Mouse (Mus musculus) gastrocnemius, postnatal 36 days (tissue): ENCODE measurements at regions not wholly inside any gene's neighbourhood (a gene's known extent, or its start where the extent isn't known, plus 50 kb on each side); places are given as distances from the start of the nearest gene placed in this dataset.
"Not testable (repeated sequence)": the region's sequence is repeated elsewhere in the genome, so short reads cannot be mapped to it uniquely, and the experiment has no call there.

ENCODE experiments used
- DNase-seq, 2 experiments: peaks; one replicate each; pipeline ENCODE4 v3.0.0; 2022
- intact Hi-C: fragments of 180-260 bp; cut with DNase I; formaldehyde crosslinking; loops from one replicate; pipeline ENCODE4 v1.15.1; 2025

DNA sequence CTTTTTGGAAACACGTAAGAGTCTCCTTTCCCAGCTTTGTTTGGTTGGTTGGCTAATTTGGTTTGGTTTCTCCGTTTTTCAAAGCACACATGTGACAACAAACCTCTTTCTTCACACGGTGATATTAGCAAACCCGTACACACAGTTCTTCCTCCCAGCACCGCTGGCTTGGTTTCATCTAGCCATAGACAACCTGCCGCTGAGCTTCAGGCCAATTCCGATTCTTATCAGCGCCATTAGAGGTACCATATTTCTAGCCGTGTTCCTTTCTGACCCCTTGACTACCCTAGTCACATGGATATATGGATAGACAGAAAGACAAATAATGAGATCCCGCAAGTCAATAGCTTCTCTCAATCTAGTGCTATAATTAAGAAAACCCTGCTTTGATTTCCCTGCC, 129.2 kb upstream of the Arid1b start:
- DNase-seq = no peak
- intact Hi-C loops = no loop called here

DNA sequence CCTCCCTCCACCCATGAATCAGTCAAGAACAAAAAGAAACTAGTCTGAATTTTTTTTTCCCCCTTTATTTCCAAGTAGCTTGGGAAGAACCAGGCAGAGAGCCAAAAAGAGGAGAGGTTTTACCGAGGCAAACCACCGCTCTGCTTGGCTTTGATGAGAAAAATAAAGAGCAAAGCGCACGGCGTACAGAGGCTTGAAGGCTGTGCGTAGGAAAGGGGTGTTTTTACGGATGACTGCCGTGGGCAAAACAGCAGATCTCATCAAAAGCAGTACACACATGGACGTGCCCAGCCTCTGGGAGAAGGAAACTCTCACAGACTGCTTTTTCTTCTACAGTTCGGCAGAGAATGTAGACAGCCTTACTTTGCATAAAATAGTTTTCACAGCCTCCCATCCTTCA, 128.5 kb upstream of the Arid1b start:
- intact Hi-C loops = no loop called here
- no peak for DNase-seq

DNA sequence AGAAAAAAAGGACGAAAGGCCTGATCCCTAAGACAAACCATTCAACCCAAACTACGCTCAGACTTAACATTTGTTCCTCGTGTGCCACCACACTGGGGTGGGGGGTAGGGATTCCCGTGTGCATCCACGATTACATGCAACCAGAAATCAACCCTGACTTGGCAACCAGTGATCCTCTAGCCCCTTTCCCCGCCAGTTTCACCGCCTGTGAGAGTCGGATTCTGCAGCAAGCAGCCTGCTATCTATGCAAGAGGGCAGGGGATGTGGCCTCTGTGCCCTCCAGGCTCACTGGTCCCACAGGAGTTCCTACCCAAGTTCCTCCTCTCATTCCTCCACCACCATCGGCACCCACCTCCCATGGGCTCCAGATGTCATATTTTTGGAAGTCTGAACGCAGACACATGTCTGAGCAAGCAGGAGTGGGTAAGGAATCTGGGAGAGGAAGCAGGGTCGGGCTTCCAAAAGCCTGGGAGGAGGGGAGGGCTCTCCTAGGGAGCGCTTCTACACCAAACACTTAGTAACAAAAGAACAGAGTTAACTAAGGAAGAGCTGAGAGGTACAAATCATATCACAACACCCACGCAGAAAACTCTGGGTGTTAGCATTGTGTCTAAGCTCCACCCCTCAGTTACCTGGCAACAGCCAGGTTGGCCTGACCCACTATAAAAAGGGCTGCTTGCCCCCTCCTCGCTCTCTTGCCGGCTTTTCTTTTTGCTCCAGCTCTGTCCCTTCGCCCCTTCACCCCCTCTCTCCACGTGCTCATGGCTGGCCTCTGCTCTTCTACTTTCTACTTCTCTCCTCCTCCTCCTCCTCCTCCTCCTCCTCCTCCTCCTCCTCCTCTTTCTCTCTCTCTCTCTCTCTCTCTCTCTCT, 127.9 kb upstream of the Arid1b start:
- intact Hi-C loops = no loop called here

DNA sequence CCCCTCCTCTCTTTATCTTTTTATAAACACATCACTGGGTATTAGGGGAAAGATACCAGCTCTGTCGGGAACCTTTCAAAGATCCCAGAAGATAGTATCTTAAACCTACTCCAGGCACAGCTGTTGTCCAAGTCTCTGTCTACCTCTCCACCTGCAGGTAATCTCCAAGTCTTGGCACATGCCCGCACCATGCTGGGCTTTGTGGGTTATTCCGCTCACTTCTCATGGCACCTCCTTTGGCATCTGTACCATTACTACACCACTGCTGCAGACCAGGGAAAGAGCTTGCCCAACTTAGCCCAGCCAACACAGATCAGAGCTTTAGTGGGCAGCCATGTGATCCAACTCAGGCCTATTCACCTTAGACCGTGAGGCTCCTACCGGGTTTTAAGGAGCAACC, 127.0 kb upstream of the Arid1b start:
- intact Hi-C loops = no loop called here
- DNase-seq = no peak

More for the DNA sequence above, 127.9 kb upstream of the Arid1b start:
- no peak for DNase-seq

DNA sequence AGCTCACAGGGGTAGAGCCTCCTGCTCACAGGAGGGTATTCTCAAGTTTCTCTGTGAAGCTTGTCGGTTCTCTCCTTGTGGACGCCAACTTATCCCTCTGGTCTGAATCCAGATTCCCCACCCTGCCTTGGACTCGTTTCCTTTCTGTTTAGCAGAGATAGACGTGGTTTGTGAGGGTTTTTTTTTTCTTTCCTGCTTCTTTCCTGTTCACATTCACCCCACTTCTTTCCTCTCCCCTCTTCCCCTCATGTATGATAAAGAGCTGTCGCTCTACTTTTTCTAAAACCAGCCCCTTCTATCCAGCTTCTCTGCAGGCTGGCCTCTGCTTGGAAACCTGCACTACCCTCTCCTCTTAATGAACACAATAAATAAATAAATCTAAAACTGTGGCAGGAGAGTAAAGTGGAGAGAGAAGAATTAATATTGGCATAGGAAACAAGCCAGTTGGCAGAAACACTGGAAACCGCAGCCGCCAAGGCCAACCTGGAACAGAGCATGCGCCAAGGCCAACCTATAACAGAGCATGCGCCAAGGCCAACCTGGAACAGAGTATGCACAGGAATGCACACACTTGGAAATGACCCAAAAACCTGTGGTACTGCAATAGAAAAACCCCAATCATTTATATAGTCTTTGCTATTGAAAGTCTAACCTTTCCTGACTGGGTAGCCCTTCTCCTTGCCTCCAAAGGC, 126.2 kb upstream of the Arid1b start:
- peak in 1 of 2 experiments; percentile 24 for DNase-seq
- intact Hi-C loops = no loop called here

DNA sequence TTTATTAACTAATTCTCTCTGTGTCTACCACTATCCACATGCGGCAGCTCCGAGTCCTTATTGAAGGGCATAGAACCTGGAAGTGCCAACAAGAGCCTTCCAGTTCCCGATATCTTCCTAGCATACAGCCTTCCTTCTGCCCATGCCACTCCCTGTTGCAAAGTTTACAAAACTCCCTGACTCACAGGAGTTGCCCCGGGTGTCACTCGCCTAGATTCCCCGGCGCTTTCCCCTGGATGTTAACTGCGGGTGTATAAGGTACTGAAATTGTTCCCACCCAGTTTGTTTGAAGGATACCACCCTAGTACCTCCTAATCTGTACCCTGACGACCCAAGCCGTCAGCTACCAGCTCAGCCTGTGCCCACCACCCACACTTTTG, 125.7 kb upstream of the Arid1b start:
- intact Hi-C loops = no loop called here
- no peak for DNase-seq

DNA sequence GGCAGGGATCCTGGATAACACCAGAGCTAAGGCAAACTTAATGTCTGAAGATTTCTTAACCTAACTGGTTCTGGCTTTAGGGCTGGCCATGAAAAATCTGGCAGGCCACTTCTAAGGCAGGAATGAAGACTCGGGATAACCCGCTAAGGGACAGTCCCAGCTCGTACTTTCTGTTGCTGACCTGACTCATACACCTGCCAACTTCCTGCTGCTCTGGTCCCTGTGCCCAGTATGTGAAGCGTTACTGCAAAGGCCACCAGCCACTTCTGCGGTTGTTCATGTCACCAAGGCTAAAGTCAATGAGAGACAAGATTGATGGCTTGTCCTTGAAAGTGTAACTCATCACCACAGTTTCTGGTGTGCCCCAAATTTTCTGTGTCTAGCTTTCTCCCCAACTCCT, 125.3 kb upstream of the Arid1b start:
- intact Hi-C loops = no loop called here
- no peak for DNase-seq

DNA sequence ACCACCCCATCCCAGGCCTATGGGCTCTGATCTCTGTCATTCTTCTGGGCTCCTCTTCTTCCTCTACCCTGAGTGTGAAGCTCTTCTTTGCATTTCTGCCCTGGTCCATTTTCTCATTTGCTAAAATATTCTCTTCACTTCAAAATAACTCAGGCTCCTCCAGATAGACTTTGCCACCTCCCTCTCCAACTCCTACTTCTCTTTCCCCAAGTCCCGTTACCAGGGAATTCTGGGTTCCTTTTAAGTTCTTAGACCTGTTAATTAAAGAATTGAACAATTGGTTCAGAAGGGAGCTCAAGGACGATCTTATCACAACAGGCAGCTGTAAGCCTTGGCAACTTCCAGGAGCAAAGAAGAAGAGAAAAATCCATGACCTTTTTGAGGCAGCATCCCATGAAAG, 122.9 kb upstream of the Arid1b start:
- no peak for DNase-seq
- intact Hi-C loops = no loop called here

DNA sequence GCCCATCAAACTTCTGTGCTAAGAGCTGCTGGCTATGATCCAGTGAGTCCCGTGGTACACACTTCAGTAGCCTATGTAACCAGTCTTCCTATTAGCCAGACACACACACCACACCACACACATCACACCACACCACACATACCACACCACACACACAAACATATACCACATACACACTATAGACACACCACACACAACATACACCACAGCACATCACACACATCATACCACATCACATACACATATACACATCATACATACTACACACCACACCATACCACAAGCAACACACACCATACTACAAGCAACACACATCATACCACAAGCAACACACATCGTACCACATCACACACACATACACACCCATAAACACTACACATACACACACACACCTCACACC, 119.7 kb upstream of the Arid1b start:
- intact Hi-C loops = no loop called here
- no peak for DNase-seq

DNA sequence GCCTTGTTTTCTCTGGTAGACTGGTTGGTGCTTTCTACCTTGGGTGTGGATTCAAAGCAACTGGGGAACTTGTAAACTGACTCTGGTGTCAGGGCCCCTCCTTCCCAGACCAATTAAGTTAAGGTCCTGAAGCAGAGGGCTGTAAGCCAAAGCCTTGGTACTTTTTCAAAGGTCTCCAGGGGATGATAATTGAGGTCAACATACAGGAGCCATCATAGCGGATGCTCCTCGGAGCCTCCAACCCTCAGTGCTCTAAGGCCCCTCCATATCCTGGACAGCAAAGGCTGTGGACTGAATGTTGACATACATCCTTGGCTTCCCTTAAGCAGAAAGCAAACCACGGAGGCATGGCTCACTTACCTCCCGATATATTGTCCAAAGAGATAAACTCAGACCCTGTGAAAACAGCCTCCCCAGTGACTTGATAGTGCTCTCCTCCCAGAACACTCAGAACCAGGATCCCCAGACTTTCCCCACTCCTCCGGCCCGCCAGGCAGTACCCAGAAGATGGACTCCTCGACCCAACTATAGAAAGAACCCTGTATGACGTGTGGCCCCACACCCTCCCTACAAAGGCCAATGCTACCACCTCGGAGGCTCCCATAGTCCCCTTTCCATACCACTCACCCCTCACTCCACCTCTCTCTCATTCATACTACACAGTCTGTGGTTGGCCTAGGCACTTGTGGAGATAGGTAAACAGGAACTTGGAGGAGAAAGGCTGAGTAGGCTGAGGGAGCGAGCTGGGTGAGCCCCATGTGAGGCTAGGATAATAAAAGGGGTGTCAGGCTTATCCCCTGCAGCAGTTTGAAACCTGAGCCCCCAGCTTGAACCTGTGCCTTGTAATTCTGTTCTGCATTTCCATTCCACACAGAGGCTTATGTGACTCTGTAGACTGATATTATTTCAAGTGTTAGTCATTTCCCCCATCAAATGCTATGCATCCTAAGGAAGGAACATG, 118.8 kb upstream of the Arid1b start:
- DNase-seq = no peak
- intact Hi-C loops = no loop called here

DNA sequence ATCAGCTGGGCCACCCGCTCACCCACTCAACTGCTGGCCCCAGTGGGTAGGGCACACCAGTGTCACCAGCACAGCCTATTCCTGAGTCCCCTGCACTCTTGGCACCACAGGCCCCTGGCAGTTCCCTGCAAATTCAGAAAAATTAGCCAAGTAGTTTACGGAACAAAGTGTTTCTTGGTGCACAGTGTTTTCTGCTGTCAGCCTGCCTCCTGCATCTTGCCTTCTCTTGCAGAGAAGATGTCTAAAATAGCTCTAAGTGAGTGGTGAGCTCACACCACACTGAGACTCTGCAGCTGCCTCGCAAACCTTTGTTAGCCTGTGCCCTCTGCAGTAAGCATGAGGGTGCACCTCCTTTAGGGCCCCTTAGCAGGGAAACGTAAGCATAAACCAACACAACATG, 117.7 kb upstream of the Arid1b start:
- DNase-seq = no peak
- intact Hi-C loops = no loop called here

DNA sequence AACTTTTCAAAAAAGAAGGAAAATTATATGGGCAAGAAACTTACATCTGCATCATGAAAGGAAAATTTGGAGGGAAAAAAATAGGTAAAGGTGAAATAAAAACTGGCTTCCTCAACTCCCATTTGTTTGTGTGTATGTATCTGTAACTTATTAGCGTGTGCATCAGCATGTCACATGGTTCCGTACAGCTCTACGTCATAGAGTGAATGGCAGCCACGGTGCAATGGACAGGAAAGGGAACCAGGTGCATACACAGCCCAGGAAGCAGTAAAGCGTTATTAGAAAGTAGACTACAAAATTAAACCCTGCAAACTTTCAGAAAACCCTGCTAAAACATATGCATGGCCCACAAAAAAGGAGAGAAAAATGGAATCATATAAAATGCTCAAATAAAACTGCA, 112.7 kb upstream of the Arid1b start:
- DNase-seq = no peak
- intact Hi-C loops = no loop called here

DNA sequence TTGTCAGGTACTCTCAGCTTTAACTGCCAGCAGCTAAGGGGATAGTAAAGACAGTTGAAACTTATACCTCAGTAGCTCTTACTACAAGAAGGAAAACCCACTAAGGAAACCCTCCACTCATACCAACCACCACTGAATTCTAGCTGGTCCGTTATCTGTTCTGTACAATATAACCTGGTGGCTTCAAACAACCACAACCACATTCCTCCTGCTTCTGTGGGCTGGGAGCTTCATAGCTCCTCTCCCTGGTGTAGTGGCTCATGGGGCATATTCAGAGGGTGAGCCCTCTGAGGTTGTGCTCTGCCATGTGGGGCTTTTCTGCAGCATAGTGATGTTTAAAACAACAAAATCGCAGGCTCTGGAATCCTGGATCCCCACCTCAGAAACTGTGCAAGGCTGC, 110.0 kb upstream of the Arid1b start:
- intact Hi-C loops = no loop called here
- no peak for DNase-seq

DNA sequence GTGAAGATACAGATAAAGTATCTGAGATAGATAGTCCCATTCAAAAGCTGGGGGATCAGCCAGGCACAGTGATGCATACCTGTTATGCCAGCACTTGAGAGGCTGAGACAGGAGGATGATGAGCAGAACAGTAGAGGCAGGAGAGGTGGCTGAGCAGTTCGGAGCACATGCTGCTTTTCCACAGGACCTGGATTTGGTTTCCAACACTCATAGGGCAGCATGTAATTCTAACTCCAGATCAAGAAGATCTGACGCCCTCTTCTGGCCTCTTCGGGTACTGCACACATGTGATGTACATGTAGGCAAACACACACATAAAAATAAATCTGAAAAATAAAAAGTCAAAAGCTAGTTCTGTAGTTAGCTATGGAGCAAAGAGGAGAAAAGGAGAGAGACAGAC, 109.4 kb upstream of the Arid1b start:
- DNase-seq = no peak
- intact Hi-C loops = no loop called here

DNA sequence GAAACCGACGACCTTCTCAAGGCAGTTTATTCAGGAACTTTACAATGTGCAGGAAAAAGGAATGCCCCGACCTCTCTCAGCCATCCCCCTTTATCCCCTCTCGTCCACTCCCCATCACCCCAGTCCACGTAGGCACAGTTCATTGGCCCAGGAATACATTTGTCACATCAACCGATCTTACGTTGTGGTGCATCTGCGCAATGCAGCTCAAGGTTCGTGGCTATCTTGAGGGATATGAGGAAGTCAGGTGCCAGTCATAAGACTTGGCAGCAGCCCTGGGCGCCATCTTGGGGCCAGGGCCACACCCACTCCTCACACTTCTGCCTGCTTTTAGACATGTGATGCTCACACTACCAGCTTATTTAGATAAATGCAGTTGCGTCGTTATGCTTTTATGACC, 106.8 kb upstream of the Arid1b start:
- intact Hi-C loops, DNase-seq: not testable (repeated sequence)

DNA sequence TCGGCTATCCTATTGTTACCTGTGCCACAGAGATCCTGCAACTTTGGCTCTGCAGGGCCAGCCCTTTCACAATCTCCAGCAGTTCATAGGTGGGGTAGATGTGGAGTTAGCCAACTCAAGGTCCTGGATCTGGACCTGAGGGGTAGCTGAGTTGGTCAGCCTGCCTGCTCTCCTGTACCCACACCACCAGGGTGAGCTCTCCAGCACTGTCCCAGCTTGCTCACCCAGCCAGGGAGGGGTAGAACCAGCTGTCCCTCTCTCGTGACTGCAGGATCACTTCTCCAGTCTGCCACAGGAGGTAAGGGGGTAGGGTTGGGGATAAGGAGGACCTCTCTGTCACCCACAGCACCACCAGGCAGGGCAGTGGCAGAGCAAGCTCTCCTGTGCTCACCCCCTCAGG, 104.6 kb upstream of the Arid1b start:
- intact Hi-C loops = no loop called here

DNA sequence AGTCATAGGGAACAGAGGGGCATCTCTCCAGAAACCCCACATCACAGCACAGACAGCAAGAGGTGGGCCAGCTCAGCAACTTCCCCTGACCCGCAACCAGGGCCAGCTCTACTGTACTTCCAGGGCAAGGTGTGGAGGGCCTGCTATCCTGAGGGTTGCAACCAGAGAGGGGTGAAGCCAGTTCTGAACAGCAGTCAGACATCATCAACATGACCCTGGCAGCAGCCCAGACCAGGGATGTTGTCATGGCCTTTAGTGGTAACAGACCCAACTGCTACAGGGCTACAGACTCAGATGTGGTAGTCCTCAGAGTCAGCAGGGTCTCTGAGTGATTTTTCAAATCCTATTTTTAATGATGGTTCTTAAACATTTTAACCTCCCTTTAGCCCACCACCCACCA, 104.0 kb upstream of the Arid1b start:
- intact Hi-C loops = no loop called here
- DNase-seq = no peak

More for the DNA sequence above, 104.6 kb upstream of the Arid1b start:
- no peak for DNase-seq

DNA sequence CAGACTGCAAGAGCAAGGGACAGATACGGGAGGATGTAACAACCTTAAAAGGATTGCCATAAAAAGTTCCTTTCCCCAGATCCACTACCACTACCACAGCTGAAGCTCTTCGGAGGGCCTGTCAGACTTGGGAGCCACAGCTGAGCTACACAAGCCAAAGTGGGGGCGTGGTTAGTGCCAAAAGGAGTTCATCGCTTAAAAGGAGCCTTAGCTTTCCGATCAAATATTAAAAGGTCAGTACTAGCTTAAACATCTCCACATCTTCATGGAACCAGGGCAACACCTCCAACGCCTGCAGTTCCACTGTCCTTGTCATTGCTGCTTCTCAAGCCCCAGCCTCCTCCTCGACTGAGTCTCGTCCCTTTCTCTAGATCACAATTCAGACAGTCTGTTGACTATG, 102.6 kb upstream of the Arid1b start:
- DNase-seq = no peak
- intact Hi-C loops = no loop called here

DNA sequence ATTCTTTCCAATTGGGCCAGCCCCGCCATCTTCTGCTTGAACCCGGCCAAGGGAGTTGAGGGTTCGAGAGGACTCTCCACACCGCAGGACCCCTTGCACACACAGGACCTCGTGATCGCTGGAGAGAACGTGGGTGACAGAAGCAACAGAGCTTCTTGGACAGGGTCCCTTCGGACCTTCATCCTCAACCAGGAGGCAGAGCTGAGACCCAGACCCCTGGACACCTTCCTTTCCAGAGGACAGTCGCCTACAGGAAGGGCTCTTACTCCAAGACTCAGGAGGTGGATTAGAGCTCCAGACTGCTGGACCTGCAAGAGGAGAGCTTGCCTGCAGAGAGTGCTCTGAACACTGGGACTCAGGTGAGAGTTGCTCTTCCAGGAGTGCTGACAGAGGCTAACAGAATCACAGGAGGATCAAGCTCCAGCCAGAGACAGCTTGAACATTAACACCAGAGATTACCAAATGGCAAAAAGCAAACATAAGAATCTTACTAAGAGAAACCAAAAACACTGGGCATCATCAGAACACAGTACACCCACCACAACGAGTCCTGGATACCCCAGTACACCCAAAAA, 99.3 kb upstream of the Arid1b start:
- DNase-seq, intact Hi-C loops: not testable (repeated sequence)

DNA sequence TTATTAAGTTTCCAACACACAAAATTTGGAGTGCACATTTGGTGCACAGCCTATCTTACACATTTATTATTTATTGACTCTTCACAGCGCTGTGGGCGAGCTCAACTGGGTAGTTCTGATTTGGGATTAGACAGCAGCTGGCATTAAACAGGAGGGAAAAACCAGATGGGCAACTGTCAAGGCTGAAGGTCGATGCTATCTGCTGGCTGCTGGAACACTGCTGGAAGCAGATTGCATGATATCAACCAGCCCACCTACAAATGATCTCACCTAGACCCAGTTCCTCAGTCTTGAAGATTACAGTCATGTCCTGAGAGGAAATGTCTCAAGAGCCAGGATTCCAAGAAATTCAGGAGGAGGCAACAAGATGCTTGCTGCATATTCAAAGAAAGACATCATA, 91.0 kb upstream of the Arid1b start:
- no peak for DNase-seq
- intact Hi-C loops = no loop called here

DNA sequence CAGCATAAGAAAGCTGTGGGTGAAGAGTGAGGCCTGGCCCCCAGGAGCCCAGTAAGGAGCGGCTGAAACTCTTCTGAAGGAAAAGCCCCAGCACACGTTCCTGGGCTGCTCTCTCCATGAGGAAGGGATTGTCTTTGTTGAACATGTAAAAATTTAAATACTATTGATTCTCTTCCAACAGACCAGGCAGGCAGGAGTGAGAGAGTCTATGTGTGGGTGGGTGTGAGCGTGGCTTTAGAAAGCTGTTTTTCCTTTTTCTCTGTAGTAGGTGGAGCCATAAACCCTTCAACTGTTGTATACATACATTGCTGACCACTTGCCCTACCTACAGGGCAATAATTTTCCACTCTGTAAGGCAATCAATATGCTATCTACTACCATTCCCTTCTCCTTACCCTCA, 87.6 kb upstream of the Arid1b start:
- DNase-seq = no peak
- intact Hi-C loops = loop anchor here (5.0 kb wide), 2 partner anchors 129 to 281 kb away; no protein-coding TSS in a partner anchor
